Mouse (Mus musculus) erythroblast, adult 5-6 weeks (primary cell): Measurements from ENCODE around the gene Ralgps1. TPM values are rescaled to one million over a fixed set of nuclear protein-coding genes. Genes with fewer than 3 reads are reported as not detected.
"Not testable (repeated sequence)": the region's sequence is repeated elsewhere in the genome, so short reads cannot be mapped to it uniquely, and the experiment has no call there.

Experiments used
- ATAC-seq: replicated peaks from 2 replicates; pipeline ENCODE4 v1.8.0; 2016; ENCODE audit warnings: moderate number of reproducible peaks, mild to moderate bottlenecking, moderate TSS enrichment, inconsistent platforms; ENCODE audit not compliant: poor library complexity, low FRiP score, severe bottlenecking
- total RNA-seq, 2 experiments: library from RNA; stranded (forward) in 1 of 2; stranded (reverse) in 1 of 2; fragments of 150-400 nt in 1 of 2; fragments of 200-764, 138-1000 nt in 1 of 2; gene quantifications; 2 replicates each; pipeline versions ENCODE4 v1.2.3 to v1.2.4; 2015 to 2017; ENCODE audit warnings: low replicate concordance in 2 of 2

Gene Ralgps1
- total RNA-seq, 2 experiments from 2014 or later: 0.58 to 0.60 TPM

DNA sequence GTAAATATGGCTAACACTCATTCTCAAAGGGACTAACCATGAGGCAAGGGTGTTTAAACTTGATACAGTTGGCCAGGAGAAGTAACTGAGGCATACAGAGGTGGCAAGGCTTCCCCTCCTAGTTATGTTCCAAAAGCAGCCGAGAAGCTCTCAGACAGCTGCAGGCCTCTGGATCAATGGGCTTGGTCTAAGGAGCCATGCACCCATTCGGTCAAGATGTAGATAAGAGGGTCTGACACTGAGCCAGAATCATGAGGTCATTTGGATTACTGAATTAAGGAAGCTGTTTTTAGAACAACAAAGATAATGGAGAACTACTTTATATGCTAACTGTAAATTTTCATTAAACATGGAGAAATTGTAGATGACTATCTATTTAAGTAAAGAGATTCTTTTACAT is 244.0 kb downstream of the Ralgps1 start:
- ATAC-seq: no peak

DNA sequence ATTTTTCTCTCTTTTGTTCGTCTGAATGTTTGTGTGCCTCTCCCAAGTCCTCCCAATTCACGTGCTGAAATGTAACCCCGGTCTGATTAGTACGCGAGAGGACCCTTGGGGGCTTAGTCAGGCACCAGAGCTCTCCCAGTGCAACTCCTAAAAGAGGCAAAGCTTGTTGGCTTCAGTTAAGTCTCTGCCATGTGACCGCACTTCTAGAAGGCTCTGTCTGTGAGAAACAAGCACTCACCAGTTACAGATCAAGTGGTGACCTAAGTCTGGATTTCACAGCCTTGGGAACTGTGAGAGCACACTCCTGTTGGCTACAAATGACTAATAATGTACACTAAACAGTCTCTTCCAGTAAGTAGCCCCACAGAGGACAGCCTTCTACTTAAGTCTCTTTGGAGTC is 248.4 kb downstream of the Ralgps1 start:
- no peak for ATAC-seq

DNA sequence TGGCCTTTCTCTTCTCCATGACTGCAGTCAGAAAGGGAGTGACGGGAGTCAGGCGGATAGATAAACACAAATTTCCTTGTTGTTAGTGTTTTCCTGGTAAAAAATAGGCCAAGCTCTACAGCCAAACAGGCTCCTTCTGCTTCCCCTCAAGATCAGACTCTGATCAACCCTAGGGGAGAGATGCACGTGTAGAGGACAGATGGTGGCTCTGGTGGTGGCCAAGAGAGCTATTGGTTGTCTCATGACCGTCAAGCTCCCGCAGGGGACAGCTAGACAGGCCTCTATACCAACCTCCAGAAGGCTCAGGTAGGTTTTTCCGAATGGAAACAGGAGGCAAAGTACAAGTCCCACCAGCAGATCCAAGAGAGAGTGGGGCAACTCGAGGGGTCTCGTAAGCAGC is 270.8 kb downstream of the Ralgps1 start:
- ATAC-seq: no peak

DNA sequence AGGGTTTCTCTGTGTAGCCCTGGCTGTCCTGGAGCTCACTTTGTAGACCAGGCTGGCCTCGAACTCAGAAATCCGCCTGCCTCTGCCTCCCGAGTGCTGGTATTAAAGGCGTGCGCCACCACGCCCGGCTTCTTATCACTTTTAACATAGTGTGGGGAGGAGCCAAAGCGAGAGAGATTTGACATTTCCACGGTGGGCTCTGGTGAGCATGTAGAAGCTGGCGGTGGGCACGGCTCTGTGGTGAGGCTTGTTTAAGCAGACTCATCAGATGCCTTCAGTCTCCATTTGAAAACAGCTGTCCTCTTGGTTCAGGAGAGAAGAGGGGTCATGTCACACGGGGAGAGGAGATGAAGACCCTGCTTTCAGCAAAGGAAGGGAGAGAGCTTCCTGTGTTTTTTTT is 274.0 kb downstream of the Ralgps1 start:
- ATAC-seq: not testable (repeated sequence)

DNA sequence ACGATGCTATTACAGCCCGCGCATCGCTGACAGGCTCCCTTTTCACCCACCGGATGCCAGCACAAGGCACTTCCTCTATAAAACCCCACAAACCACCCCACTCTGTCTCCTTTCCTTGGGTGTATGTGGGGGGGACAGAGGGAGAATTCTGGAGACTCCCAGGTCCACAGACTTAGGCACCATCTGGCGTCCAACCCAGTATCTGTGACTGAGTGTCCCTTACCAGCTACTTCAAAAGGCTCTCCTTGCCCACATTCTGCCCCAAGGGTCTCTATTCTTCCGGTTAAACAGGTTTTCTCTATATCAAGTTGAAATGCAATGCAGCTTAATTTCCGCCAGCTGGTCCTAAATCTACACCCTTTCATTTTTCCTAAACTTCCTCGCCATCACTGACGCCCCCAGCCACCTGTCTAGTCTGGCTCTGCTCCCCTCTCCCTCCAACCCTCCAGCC is 276.0 kb downstream of the Ralgps1 start:
- ATAC-seq: no peak

DNA sequence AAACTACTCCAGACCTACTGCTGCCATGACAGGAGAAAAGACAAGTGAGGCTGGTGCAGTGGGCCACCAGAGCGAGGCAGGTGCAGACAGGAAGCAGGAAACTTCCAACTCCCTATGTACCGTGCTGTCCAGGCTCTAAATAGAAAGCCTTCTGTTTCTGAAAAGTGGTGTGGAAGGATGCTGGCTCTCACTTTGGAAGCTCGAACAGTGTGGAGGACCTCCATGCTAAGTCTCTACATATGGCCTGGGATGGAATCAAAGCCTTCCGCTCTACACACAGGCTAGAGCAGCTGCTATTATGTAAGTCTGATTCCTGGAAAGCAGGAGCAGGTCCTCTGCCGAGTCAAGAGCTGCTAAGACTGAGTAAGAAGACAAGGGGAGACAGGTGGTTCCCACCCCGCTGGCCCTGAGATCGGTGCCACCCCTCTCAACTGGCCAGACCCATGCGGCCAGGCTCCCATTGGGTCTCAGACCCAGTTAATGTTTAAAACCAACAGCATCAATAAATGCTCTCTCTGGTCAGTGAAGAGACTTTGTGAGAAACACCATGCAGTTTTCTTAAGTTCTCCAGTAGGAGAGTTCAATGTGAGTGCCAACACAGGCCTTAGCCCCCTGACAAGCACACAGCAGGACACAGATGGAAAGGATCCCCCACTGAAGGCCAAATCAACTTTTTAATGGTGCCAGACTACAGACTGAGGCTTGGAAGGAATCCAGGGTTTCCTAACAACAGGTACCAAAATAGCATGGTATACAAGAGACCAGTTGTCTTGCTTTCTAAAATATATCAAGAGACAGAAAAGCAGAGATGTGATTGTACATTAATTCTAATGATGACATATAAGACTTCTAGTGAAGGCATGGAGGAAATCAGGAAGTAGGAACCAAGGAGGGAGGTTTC is 280.4 kb downstream of the Ralgps1 start:
- no peak for ATAC-seq

DNA sequence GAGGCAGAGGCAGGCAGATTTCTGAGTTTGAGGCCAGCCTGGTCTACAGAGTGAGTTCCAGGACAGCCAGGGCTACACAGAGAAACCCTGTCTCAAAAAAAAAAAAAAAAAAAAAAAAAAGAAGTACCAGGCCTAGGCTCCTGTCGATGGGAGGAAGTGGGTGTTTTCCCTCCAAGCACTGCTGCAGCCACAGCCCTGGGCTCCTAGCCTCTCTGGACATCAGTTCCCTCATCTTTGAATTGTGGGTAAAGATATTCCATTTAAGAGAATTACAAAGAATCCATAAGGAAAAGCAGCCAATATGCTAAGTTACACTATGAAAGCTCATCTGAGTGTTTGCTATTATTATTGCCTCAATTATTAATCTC is 281.3 kb downstream of the Ralgps1 start:
- ATAC-seq: not testable (repeated sequence)

DNA sequence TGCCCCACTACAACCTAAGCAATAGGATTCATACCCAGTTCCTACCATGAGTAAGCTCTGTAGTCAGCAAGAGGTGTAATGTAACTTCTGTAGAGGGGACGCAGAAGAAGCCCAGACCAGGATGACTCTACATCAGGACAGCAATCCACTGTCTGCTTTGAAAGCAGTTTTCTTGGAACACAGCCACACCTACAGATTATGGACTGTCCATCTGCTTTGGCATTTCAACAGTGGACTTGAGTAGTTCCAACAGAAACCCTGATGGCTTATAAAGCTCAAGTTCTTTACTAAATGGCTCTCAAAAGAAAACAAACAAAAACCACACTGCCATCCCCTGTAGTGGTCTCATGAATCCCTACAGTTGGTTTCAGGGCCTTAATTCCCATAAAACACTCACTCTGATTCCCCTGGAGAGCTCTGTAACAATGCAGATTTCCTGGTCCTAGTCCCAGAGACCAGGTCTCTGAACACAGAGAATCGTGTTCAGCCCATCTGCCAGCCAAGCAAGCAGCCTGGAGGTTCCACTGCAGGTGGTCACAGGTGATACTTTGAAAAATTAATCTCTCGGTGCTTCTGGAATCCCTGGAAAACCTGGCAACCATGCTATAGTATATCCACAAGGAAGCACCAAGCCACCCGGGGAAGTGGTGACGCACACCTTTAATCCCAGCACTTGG is 281.8 kb downstream of the Ralgps1 start:
- no peak for ATAC-seq

DNA sequence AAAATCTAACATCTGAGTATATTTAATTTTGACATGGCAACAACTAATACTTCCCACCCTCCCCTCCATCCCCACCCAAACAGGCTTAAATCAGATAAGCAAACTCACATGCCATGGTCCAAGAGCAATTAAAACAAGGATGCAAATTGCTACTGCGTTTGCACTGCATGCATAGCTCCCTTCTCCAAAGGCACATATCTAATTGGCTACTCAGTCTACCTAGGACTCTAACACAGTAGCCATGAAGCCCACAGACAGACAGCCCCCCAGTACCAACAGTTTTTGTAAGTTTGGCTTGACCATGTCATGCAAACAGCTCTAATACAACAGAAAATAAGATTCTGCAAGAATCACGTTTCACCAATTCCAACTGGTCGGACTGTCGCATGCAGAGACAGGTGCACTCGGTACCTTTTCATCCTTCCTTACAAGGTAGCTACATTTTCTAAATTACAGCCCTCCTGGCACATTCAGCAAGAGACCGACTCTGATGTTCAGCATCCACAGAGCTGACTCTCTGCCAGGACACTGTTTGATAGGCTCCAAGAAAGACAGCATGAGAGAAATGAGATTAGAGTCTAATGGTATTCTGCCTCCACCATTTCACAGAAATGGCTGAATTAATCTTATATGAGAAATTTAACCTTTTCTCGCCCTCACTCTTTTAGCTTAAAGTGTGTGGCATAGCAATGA is 284.5 kb downstream of the Ralgps1 start:
- no peak for ATAC-seq

DNA sequence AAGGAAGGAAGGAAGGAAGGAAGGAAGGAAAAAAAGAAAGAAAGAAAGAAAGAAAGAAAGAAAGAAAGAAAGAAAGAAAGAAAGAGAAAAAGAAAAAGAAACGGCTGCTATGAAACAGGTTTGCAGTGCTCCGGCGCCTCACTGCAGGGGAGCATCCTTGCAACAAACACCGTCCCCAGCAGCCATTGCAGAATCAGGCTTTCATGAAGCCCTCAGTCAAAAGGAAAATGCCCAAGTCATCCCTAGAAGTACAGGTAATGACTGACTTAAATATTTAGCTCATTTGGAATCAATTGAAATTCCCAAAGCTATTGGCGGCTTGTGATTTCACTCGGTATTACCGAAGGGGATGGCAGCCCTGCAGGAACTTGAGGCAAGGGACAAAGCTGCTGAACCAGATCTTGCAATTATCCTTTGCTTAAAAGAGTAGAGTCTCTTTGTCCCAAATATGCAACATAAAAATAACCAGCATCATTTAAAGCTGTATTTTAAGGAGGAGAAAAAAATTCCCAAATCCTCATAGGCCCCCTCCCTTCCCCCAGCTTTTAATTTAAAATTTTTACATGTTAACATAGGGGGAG is 285.2 kb downstream of the Ralgps1 start:
- ATAC-seq: no peak

DNA sequence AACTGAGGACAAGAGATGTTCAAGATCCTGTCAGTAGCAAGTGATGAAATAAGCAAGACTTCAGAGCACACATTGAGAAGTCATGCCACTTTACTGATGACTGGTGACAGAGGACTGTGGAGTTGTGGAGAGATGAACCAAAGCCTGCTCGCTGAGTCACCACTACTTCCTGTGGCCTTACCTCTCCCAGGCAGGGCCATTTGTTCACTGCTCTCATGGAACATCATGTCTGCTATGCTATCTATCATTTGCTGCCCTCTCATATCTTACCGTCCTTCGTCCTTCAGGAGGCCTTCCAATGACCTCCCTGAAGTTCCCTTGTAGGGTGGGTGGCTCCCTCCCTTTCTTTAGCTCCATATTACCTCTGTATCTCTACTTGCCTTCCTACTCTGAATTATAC is 287.1 kb downstream of the Ralgps1 start:
- ATAC-seq: no peak

Other genes with a start within 250 kb of the Ralgps1 start
- not detected in 2 replicates for gene Garnl3, start 239.8 kb downstream of the Ralgps1 start, total RNA-seq (2015; ENCODE audit: low replicate concordance)
- not detected in 2 replicates for gene Garnl3, start 239.8 kb downstream of the Ralgps1 start, total RNA-seq (2017; ENCODE audit: low replicate concordance)
- 1.0 TPM in 1 of 2 replicates, not detected in the other for gene Angptl2, start 155.4 kb downstream of the Ralgps1 start, total RNA-seq (2015; ENCODE audit: low replicate concordance)
- gene Angptl2, start 155.4 kb downstream of the Ralgps1 start, total RNA-seq (2017; ENCODE audit: low replicate concordance): 0.70 TPM in 1 of 2 replicates, not detected in the other
- 7.1 and 10.6 TPM in 2 replicates for gene Zbtb34, start 59.8 kb upstream of the Ralgps1 start, total RNA-seq (2015; ENCODE audit: low replicate concordance)
- gene Zbtb34, start 59.8 kb upstream of the Ralgps1 start, total RNA-seq (2017; ENCODE audit: low replicate concordance): 2.2 and 2.6 TPM in 2 replicates
- 3.6 and 4.8 TPM in 2 replicates for gene Zbtb43, start 97.1 kb upstream of the Ralgps1 start, total RNA-seq (2015; ENCODE audit: low replicate concordance)
- 7.8 and 10.2 TPM in 2 replicates for gene Zbtb43, start 97.1 kb upstream of the Ralgps1 start, total RNA-seq (2017; ENCODE audit: low replicate concordance)